Mouse (Mus musculus) liver, adult 2 months (tissue): ENCODE measurements around the gene Rsl24d1. TPM values are rescaled to one million over a fixed set of nuclear protein-coding genes. Genes with fewer than 3 reads are reported as not detected.

Source experiments
- DNase-seq: peaks from one replicate; pipeline ENCODE4 v3.0.0-alpha.2; 2011; ENCODE audit warnings: low read depth, low spot score; ENCODE audit errors: extremely low read depth
- H3K27ac ChIP-seq: fragments of 200-500 bp; replicated peaks from 2 replicates; pipeline ENCODE4 v1.5.1; 2012; ENCODE audit warnings: low read depth, mild to moderate bottlenecking, control low read depth, inconsistent platforms, low read length; ENCODE audit not compliant: insufficient read depth
- H3K27me3 ChIP-seq: fragments of 200-500 bp; 2 replicates; pipeline ENCODE4 v1.6.1; 2012; ENCODE audit warnings: mild to moderate bottlenecking, moderate library complexity, low read length, inconsistent platforms; ENCODE audit not compliant: control insufficient read depth, insufficient read depth
- H3K36me3 ChIP-seq: fragments of 200-500 bp; 2 replicates; pipeline ENCODE4 v1.6.1; 2012; ENCODE audit warnings: low read length, inconsistent platforms; ENCODE audit not compliant: control insufficient read depth, insufficient read depth
- H3K4me1 ChIP-seq: fragments of 200-500 bp; 2 replicates; pipeline ENCODE4 v1.6.1; 2011; ENCODE audit warnings: low read length; ENCODE audit not compliant: control insufficient read depth, insufficient read depth
- H3K4me3 ChIP-seq: fragments of 200-500 bp; 2 replicates; pipeline ENCODE4 v1.5.1; 2011; ENCODE audit warnings: low read depth, mild to moderate bottlenecking, control low read depth, low read length, moderate library complexity; ENCODE audit not compliant: insufficient read depth
- H3K79me2 ChIP-seq: fragments of 200-500 bp; 2 replicates; pipeline ENCODE4 v1.6.1; 2012; ENCODE audit warnings: inconsistent platforms, mild to moderate bottlenecking, low read length, moderate library complexity; ENCODE audit not compliant: control insufficient read depth, insufficient read depth
- H3K9ac ChIP-seq: fragments of 200-500 bp; 2 replicates; pipeline ENCODE4 v1.6.1; 2012; ENCODE audit warnings: low read depth, mild to moderate bottlenecking, control low read depth, inconsistent platforms, low read length
- CTCF ChIP-seq: fragments of 200-500 bp; IDR thresholded peaks from 2 replicates; pipeline ENCODE4 v1.5.1; 2011; ENCODE audit warnings: low read depth, low read length, control low read depth
- POLR2A ChIP-seq: fragments of 200-500 bp; IDR thresholded peaks from 2 replicates; pipeline ENCODE4 v1.6.1; 2011; ENCODE audit warnings: low read length, control low read depth; ENCODE audit not compliant: insufficient read depth; ENCODE audit errors: extremely low read depth
- WGBS: fragments of 180-500 bp; shearing (Covaris S2); methylation state at CpG from one replicate; pipeline ENCODE4 v1.1.7; 2018; 5-methylcytosine and 5-hydroxymethylcytosine counted together
- polyA plus RNA-seq: library from polyadenylated mRNA; depleted of rRNA; stranded (reverse); fragments of >200 nt; gene quantifications from 2 replicates; pipeline ENCODE4 v1.2.3, GENCODE M21; 2012
- total RNA-seq: library from RNA; depleted of rRNA; stranded (reverse); fragments of >200 nt; gene quantifications from 2 replicates; pipeline ENCODE4 v1.2.3, GENCODE M21; 2014

Rsl24d1 gene
- total and polyA plus RNA-seq, 2 experiments: 11.2 to 34.9 TPM

DNA sequence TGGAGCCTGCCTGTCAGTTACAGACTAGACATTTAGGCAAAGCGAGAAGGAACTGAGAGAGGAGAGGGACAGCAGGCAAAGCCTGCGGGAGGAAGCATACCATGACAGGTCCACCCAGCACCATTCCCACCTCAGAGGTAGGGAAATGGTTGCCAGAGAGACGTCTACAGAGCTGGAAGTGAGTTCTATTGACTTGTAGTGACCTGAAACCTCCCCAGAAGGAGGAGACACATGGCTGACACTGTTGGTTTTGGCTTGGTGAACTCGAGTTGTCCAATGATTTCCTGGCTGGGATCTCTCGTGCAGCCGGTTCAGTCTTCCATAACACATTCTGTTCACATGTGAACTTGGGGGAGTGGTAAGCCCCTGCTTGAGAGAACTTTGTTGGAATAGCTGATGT, 29.3 kb upstream of the Rsl24d1 start:
- Histone ChIP-seq H3K4me3 (no peak overlapping the region), H3K36me3 (no peaks in the 10 kb centered on the region), H3K4me1 (peaks cover 1% of the 10 kb centered on the region; the same call in 1 of the 2 replicates), H3K79me2 (no peaks in the 10 kb centered on the region), H3K9ac (no peak overlapping the region), H3K27ac (no peak overlapping the region), H3K27me3 (no peaks in the 10 kb centered on the region)
- WGBS: 33% methylated on average over 6 of the region's 6 CpGs
- DNase-seq: peak; percentile 39
- TF ChIP-seq POLR2A (no peak), CTCF (no peak)

DNA sequence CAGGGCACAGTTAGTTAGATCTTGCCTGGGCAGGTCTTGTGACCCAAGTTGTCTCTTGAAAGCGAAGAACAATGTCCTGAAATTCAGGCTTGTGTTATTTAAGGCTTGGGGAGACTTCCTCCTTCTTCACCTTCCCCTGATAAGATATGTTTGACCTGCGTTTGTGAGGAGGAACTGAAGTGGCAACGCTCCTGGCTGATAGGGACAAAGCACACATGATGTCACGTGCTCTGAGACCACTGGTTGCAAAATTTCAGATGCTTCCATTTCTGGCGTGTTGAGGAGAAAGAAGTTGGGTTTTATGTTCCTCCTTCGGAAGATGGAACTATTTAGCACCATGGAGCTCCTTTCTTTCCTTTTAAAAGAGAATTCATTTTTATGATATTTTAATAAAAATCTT, 27.4 kb upstream of the Rsl24d1 start:
- 71% methylated on average over 6 of the region's 6 CpGs for WGBS
- no peak overlapping the region for H3K27ac ChIP-seq

DNA sequence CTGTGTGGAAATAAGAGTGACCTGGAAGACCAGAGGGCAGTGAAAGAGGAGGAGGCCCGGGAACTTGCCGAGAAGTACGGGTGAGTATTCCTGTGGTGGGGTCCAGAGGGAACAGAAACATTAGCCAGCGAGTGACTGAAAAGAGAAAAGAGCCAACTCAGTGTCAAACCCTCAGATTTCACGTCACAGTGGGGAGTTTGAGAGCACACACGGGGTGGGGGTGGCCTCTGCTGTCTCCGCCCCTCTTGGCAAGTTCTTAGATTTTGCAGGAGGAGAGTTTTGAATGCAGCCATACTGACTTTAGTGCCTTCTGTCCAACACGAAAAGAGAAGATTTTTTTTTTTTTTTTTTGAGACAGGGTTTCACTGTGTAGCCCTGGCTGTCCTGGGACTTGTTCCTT, 26.1 kb upstream of the Rsl24d1 start:
- 68% methylated on average over 8 of the region's 8 CpGs for WGBS
- H3K4me3 ChIP-seq: no peak overlapping the region
- TF ChIP-seq CTCF (no peak), POLR2A (no peak)

More for the DNA sequence above, 27.4 kb upstream of the Rsl24d1 start:
- Histone ChIP-seq H3K4me1 (peaks cover 1% of the 10 kb centered on the region; the same call in 1 of the 2 replicates), H3K27me3 (no peaks in the 10 kb centered on the region), H3K79me2 (no peaks in the 10 kb centered on the region), H3K36me3 (no peaks in the 10 kb centered on the region), H3K4me3 (no peak overlapping the region), H3K9ac (no peak overlapping the region)
- DNase-seq: no peak
- TF ChIP-seq CTCF: no peak
- TF ChIP-seq POLR2A: no peak

DNA sequence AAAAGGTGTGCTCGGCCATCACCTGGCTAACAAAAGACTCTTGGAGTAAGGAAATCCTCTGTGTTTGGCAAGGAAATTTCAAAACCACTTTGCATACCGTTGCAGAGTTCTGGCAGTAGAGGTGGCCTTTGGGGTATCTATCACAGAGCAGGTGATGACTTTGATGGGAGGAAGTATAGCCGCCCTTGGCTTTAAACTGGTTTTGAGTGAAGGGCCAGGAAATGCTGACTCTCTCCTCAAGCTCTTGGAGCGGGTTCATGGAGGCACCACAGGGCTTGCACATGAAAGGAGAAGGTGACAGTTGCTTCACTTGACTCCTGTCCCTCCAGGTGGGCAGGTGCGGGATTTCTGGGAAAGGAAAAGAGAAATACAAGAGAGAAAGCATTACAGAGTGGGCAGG, 25.6 kb upstream of the Rsl24d1 start:
- TF ChIP-seq CTCF: no peak
- TF ChIP-seq POLR2A: no peak
- 88% methylated on average over 5 of the region's 5 CpGs for WGBS
- no peak overlapping the region for H3K27ac ChIP-seq

More for the DNA sequence above, 26.1 kb upstream of the Rsl24d1 start:
- DNase-seq: no peak
- Histone ChIP-seq H3K9ac (no peak overlapping the region), H3K27me3 (no peaks in the 10 kb centered on the region), H3K36me3 (no peaks in the 10 kb centered on the region), H3K4me1 (peaks cover 1% of the 10 kb centered on the region; the same call in 1 of the 2 replicates), H3K27ac (no peak overlapping the region), H3K79me2 (no peaks in the 10 kb centered on the region)

DNA sequence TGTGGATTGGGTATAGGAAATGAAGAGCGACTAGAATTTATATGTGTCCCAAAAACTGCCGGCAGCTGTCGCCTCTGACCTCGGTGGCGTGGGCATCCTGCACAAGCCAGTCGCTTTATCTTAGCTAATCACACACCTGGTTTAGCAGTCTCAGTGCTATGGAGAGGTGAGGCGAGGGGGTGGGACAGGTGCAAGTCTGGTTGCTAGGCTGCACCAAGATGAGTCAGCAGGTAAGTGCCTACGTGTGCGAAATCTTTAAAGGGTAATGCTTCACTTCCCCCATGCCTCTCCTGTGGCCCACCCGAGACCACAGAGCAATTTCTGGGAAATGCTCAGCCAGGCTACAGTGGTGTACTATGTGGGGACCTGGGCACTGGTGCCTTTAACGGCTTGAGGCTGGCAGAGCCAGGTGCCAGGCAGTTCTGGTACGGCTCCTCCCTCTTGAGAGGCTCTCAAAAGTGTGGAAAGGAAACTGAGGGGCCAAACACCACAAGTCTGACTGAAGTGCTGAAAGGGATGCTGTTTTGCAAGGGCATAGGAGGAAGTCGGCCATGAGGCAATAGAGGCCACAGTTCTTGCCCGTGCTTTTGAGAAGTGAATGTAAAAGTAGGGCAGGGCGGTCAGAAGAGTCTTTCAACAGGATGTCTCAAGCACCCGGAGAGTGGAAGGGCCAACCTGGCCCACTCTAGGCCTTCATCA, 23.9 kb upstream of the Rsl24d1 start:
- Histone ChIP-seq H3K4me1 (peaks cover 1% of the 10 kb centered on the region; the same call in 1 of the 2 replicates), H3K27me3 (no peaks in the 10 kb centered on the region), H3K27ac (no peak overlapping the region), H3K4me3 (no peak overlapping the region), H3K9ac (no peak overlapping the region), H3K36me3 (no peaks in the 10 kb centered on the region), H3K79me2 (no peaks in the 10 kb centered on the region)
- WGBS: 72% methylated on average over 16 of the region's 16 CpGs
- DNase-seq: no peak
- TF ChIP-seq POLR2A (no peak), CTCF (no peak)

More for the DNA sequence above, 25.6 kb upstream of the Rsl24d1 start:
- DNase-seq: no peak
- H3K4me3 ChIP-seq: no peak overlapping the region
- no peaks in the 10 kb centered on the region for H3K36me3 ChIP-seq
- H3K4me1 ChIP-seq: peaks cover 1% of the 10 kb centered on the region; the same call in 1 of the 2 replicates
- no peaks in the 10 kb centered on the region for H3K79me2 ChIP-seq
- no peak overlapping the region for H3K9ac ChIP-seq
- no peaks in the 10 kb centered on the region for H3K27me3 ChIP-seq

DNA sequence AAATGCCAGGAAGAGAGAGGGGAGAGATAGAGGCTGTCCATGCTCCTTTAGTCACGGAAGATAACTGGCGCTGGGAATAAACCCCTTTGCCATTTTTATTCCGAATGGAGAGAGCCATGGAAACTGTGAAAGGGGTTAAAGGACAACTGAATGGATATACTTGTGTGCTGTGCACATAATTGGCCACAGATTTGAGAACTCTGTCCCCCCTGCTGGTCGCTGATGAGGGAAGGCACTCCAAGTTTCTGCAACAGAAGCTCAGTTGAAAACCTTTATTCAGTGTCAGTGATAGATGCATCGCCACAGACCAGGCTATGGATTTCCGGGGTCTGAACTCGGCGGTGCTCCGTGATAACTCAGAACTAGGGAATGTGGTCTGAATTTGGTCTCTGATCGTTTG, 23.1 kb upstream of the Rsl24d1 start:
- H3K36me3 ChIP-seq: no peaks in the 10 kb centered on the region
- peaks cover 1% of the 10 kb centered on the region; the same call in 1 of the 2 replicates for H3K4me1 ChIP-seq
- no peak for DNase-seq
- no peaks in the 10 kb centered on the region for H3K79me2 ChIP-seq
- H3K9ac ChIP-seq: no peak overlapping the region
- TF ChIP-seq POLR2A (no peak), CTCF (no peak)
- H3K4me3 ChIP-seq: no peak overlapping the region
- H3K27me3 ChIP-seq: no peaks in the 10 kb centered on the region
- no peak overlapping the region for H3K27ac ChIP-seq
- WGBS: 78% methylated on average over 10 of the region's 10 CpGs
